Mouse (Mus musculus) embryonic facial prominence, embryonic 15.5 days (tissue): Measurements from ENCODE around the gene Tmc3. TPM values are rescaled to one million over a fixed set of nuclear protein-coding genes. Genes with fewer than 3 reads are reported as not detected.
A peak's percentile ranks its signal among the peaks of the same experiment; 100 is the strongest.

Source experiments
- ATAC-seq: fragments of 200-750 bp; cut with Nextera tagmentation; 2 replicates; pipeline ENCODE4 v1.8.0; 2017; ENCODE audit warnings: low read depth, moderate TSS enrichment; ENCODE audit not compliant: insufficient number of reproducible peaks, low FRiP score, low TSS enrichment
- H3K27ac ChIP-seq: fragments of 300-500 bp; sonication (generic); replicated peaks from 2 replicates; pipeline ENCODE4 v1.5.1; 2015; ENCODE audit warnings: mild to moderate bottlenecking, inconsistent platforms
- H3K27me3 ChIP-seq: fragments of 300-500 bp; sonication (generic); 2 replicates; pipeline ENCODE4 v1.6.1; 2015; ENCODE audit warnings: inconsistent platforms
- H3K36me3 ChIP-seq: fragments of 300-500 bp; sonication (generic); 2 replicates; pipeline ENCODE4 v1.6.1; 2015; ENCODE audit warnings: mild to moderate bottlenecking, inconsistent platforms
- H3K4me1 ChIP-seq: fragments of 300-500 bp; sonication (generic); 2 replicates; pipeline ENCODE4 v1.6.1; 2015; ENCODE audit warnings: inconsistent platforms
- H3K4me2 ChIP-seq: fragments of 300-500 bp; sonication (generic); replicated peaks from 2 replicates; pipeline ENCODE4 v1.6.1; 2015; ENCODE audit warnings: mild to moderate bottlenecking, inconsistent platforms
- H3K4me3 ChIP-seq: fragments of 300-500 bp; sonication (generic); replicated peaks from 2 replicates; pipeline ENCODE4 v1.5.1; 2015; ENCODE audit warnings: mild to moderate bottlenecking, inconsistent platforms
- H3K9ac ChIP-seq: fragments of 300-500 bp; sonication (generic); 2 replicates; pipeline ENCODE4 v1.6.1; 2015; ENCODE audit warnings: inconsistent platforms
- H3K9me3 ChIP-seq: fragments of 300-500 bp; sonication (generic); replicated peaks from 2 replicates; pipeline ENCODE4 v1.6.1; 2016; ENCODE audit warnings: inconsistent platforms
- WGBS: fragments of 180-500 bp; shearing (Covaris S2); methylation state at CpG from one replicate; pipeline ENCODE4 v1.1.7; 2015; 5-methylcytosine and 5-hydroxymethylcytosine counted together
- polyA plus RNA-seq: library from polyadenylated mRNA; unstranded; fragments of >200 nt; fragmentation: Nextera tagmentation; extraction: Ambion mirVana; gene quantifications from 2 replicates; pipeline ENCODE4 v1.2.1, GENCODE M21; 2015

The Tmc3 gene
- polyA plus RNA-seq, 1 experiment from 2014 or later, result 1.2 TPM

DNA sequence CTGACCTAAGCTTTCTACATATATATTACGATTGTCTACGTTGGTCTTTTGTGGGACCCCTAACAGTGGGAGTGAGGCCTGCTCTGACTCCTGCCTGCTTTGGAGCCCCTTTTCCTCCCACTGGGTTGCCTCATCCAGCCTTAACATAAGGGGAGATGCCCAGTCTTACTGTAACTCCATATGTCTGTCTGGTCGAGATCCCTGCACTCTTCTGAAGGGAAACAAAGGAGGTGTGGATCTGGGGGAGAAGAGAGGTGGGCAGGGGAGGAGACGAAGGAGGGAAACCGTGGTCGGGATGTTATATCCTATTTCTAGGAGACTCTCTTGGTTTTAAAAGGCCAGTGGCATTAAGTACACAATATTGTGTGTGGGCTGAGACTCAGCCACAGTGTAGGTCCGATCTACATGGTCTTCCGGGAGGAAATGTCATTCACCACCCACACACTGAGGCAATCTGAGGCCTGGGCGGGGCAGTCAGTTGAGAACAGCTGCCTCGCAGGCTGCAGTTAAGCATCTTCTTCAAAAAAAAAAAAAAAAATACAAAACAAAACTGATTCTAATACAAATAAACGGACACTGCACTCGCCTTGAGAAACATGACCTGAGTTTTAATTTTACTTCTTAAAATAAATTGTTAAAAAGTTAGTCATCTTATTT, 20.0 kb upstream of the Tmc3 start:
- no peak for ATAC-seq
- no peak overlapping the region for H3K4me2 ChIP-seq
- H3K27ac ChIP-seq, result no peak overlapping the region; the same call in 1 of the 2 replicates
- no peaks in the 10 kb centered on the region for H3K9me3 ChIP-seq
- no peaks in the 10 kb centered on the region for H3K36me3 ChIP-seq
- no peaks in the 10 kb centered on the region for H3K27me3 ChIP-seq
- no peak overlapping the region for H3K9ac ChIP-seq
- H3K4me3 ChIP-seq, result no peak overlapping the region
- 40% methylated on average over 12 of the region's 12 CpGs for WGBS
- peaks cover 21% of the 10 kb centered on the region; the same call in 1 of the 2 replicates for H3K4me1 ChIP-seq

DNA sequence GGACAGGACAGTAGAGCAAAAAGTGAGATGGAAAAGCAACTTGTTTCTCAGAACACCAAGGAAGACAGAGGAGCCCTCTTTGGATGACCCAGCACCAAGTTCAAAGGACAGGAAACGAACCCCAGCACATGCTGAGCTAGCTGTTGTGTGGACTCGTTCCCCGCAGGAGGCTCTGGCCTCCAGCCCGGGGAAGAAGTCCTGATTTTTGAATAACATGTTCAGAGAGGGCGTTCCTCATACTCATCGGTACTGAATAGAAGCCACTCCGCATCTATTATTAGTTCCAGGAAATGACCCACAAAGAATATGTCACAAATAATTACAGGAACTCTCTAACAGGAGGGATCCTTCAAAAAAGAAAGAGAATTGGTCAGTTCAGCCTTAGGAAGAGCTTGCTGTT, 18.8 kb upstream of the Tmc3 start:
- no peak for ATAC-seq
- Histone ChIP-seq H3K4me3 (no peak overlapping the region), H3K9ac (no peak overlapping the region), H3K9me3 (no peaks in the 10 kb centered on the region), H3K4me1 (peaks cover 21% of the 10 kb centered on the region; the same call in 1 of the 2 replicates), H3K4me2 (no peak overlapping the region), H3K27me3 (no peaks in the 10 kb centered on the region), H3K27ac (no peak overlapping the region), H3K36me3 (no peaks in the 10 kb centered on the region)
- 33% methylated on average over 7 of the region's 7 CpGs for WGBS

DNA sequence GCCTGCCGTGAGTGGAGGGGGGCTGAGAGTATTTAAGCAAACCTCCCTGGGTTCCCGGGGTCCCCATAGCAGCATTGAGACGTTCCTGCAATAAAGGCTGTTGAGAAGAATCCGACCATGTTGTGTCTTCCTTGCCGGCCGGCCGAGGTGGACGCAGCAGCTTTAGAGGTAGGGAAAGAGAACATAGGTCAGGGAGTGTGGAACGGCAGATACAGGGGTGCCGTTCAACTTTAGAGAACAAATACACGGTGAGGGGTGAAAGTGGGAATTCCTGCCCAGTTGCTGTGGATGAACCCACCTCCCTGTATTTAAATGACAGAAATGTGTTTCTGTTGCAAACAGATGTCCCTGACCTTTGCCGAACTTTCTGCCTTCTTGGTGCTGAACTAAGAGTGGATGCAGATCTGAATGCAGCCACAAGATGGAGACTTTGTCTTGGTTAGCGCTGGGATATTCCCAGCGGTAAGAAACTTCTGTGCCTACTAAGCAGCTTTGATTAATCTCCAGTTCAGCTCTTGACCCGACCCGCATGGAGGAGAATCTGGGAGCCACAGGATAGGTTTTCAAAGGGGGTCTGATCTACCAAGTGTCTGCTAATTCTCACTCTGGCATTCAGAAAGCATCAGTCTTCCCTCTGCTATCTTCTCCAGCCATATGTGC, 16.8 kb upstream of the Tmc3 start:
- Histone ChIP-seq H3K36me3 (no peaks in the 10 kb centered on the region), H3K4me1 (peaks cover 21% of the 10 kb centered on the region; the same call in 1 of the 2 replicates), H3K4me2 (no peak overlapping the region), H3K4me3 (no peak overlapping the region), H3K9me3 (no peaks in the 10 kb centered on the region), H3K27ac (no peak overlapping the region), H3K9ac (no peak overlapping the region), H3K27me3 (no peaks in the 10 kb centered on the region)
- WGBS, result 44% methylated on average over 16 of the region's 16 CpGs
- ATAC-seq, result peak; percentile 34; the same call in 1 of the 2 replicates

DNA sequence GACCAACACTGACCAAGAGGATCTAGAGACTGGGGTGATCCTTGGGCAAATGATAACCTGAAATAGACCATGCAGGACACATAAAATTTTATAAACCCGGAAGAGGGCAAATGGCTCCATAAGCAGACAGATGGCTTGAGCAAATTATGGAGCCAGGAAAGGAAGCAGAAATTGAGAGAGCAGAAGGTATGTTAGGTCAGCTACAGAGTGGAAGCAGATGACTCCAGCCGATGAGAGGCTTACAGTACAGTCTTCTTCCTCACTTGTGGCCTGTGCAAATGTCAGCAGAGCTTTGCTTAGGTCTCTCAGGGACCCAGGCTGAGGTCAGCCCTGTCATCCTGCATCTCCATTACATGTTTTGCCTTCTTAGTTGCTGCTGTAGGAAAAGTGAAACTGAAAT, 15.9 kb upstream of the Tmc3 start:
- Histone ChIP-seq H3K27me3 (no peaks in the 10 kb centered on the region), H3K9me3 (no peaks in the 10 kb centered on the region), H3K36me3 (no peaks in the 10 kb centered on the region), H3K4me3 (no peak overlapping the region), H3K27ac (no peak overlapping the region), H3K4me1 (peaks cover 21% of the 10 kb centered on the region; the same call in 1 of the 2 replicates), H3K4me2 (no peak overlapping the region), H3K9ac (no peak overlapping the region)
- WGBS, result 73% methylated on average over 2 of the region's 2 CpGs
- ATAC-seq, result no peak

DNA sequence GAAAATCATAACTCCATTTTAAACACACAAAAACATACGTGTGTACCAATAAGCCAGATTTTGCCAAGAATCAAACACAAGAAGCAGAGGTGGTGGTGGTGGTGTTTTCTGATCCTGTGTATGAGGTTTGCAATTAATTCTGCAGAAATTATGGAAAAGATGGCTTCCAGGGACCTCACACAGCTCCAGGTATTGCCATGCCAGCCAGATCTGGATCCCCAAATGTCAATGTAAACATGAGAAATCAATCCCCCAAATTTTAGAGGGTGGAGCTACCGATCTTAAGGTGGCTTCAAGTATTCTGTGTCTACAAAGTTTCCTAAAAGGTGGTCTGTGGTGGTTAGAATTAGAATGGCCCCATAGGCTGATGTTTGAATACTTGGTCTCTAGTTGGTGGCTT, 15.3 kb upstream of the Tmc3 start:
- Histone ChIP-seq H3K4me1 (peaks cover 17% of the 10 kb centered on the region; the same call in 1 of the 2 replicates), H3K27ac (no peak overlapping the region), H3K4me3 (no peak overlapping the region), H3K4me2 (no peak overlapping the region), H3K9me3 (no peaks in the 10 kb centered on the region), H3K36me3 (no peaks in the 10 kb centered on the region), H3K27me3 (no peaks in the 10 kb centered on the region), H3K9ac (no peak overlapping the region)
- 82% methylated on average over 2 of the region's 2 CpGs for WGBS
- no peak for ATAC-seq

DNA sequence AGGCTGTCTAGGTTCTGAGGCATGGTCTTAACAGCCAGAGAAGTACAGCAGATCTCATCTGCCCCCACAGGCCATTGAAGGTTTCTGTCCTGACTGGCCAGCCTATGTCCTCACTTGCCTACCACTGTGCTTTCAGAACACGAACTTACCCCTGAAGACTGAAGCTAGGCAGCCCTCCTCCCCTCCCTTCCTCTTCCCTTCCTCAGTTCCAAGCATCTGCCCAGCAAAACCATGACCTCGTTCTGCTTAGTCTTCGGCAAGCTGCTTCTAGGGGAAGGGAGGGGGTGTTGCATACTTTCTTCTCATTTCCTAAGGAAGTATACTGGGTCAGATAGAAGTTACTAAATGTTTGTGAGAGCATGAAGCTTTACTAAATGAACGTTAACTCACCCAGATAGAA, 13.7 kb upstream of the Tmc3 start:
- H3K36me3 ChIP-seq, result no peaks in the 10 kb centered on the region
- H3K27me3 ChIP-seq, result no peaks in the 10 kb centered on the region
- 49% methylated on average over 4 of the region's 4 CpGs for WGBS
- no peak overlapping the region for H3K4me2 ChIP-seq
- no peak overlapping the region for H3K27ac ChIP-seq
- peaks cover 5% of the 10 kb centered on the region; the same call in 1 of the 2 replicates for H3K4me1 ChIP-seq
- H3K4me3 ChIP-seq, result no peak overlapping the region
- no peaks in the 10 kb centered on the region for H3K9me3 ChIP-seq
- H3K9ac ChIP-seq, result no peak overlapping the region
- no peak for ATAC-seq

DNA sequence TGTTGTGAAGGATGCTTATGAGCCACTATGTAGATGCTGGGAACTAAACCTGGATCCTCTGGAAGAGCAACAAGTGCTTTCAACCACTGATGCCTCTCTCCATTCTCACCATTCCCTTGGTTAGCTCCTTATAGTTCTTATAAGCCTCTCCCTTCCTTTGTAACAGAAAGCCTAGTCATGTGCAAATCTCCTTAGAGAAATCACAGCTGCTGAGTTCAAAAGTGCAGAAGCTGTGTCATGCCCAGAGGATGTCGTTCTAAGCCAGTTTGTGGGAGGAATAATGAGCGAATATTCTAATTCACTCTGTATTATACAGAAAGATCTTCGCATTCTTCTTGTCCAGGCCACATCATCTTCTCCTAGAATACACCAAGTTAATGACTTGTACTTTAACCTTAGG, 12.8 kb upstream of the Tmc3 start:
- Histone ChIP-seq H3K4me1 (peaks cover 5% of the 10 kb centered on the region; the same call in 1 of the 2 replicates), H3K4me2 (no peak overlapping the region), H3K36me3 (no peaks in the 10 kb centered on the region), H3K4me3 (no peak overlapping the region), H3K9me3 (no peaks in the 10 kb centered on the region), H3K27ac (no peak overlapping the region), H3K9ac (no peak overlapping the region), H3K27me3 (no peaks in the 10 kb centered on the region)
- no peak for ATAC-seq
- WGBS, result 60% methylated on average over 3 of the region's 3 CpGs

DNA sequence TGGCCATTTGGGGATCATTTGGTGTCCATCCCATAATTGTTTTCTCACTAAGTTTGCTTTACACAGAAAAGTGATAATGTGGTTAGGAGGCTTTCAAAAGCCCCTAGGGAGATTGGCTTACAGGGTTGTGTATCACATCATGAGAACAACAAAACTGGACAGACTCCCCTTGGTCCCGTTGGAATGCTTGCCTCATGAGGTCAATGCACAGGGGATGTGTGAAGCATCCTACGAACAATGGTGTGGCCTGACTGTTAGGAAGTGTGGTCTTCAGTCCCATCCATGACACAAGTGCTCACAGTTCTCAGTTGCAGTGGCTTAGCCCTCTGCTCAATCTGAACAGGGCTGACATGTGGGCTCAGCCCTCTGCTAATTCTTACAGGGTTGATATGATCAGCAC, 12.3 kb upstream of the Tmc3 start:
- H3K4me1 ChIP-seq, result peaks cover 5% of the 10 kb centered on the region; the same call in 1 of the 2 replicates
- ATAC-seq, result no peak
- no peak overlapping the region for H3K27ac ChIP-seq
- no peaks in the 10 kb centered on the region for H3K36me3 ChIP-seq
- no peaks in the 10 kb centered on the region for H3K9me3 ChIP-seq
- no peak overlapping the region for H3K9ac ChIP-seq
- H3K27me3 ChIP-seq, result no peaks in the 10 kb centered on the region
- no peak overlapping the region for H3K4me3 ChIP-seq
- no peak overlapping the region for H3K4me2 ChIP-seq
- WGBS, result 68% methylated on average over 2 of the region's 2 CpGs

DNA sequence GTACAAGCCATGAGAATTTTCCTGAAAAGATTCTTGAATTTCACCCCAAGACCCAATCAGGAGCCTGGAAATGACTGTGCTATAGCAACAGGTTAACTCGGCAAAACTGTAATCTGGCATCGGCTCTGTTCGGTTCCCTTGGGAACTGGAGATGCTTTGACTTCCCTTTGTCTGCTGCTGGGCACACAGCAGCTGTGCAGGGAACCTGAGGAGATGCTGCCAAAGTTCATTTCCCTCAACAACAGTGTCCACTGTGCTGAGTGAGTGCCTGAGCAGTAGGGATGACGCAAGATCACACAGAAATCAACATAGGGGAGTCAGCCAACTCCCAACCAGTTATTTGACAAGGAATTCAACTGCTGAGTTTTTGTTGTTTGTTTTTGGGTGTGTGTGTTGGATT, 3.8 kb upstream of the Tmc3 start:
- WGBS, result 39% methylated on average over 4 of the region's 4 CpGs
- Histone ChIP-seq H3K36me3 (no peaks in the 10 kb centered on the region), H3K9me3 (no peaks in the 10 kb centered on the region), H3K4me1 (peaks cover 10% of the 10 kb centered on the region), H3K4me2 (no peak overlapping the region), H3K9ac (no peak overlapping the region), H3K4me3 (no peak overlapping the region), H3K27ac (no peak overlapping the region), H3K27me3 (no peaks in the 10 kb centered on the region)
- ATAC-seq, result no peak

DNA sequence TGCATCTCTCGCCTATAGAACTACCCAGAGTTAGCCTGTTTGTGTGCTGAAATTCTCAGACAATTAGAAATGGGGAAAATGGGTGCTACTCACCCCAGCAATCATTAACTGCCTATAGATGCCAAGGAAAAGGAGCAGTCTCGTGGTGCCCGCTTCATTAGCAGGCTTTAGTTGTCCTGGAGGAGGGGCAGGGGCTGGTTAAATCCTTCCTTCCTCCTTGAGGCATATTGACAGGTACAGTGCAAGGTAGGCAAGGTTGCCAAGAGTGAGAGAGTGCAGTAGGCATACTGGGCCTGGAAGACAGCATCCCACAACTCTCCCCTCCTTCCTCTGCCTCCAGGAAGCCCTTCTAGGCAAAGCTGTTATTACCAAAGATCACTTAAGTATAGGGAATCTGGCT, 9.3 kb downstream of the Tmc3 start:
- WGBS, result 79% methylated on average over 3 of the region's 3 CpGs
- Histone ChIP-seq H3K9ac (no peak overlapping the region), H3K4me1 (no peaks in the 10 kb centered on the region), H3K4me2 (no peak overlapping the region), H3K36me3 (no peaks in the 10 kb centered on the region), H3K27me3 (no peaks in the 10 kb centered on the region), H3K4me3 (no peak overlapping the region), H3K27ac (no peak overlapping the region), H3K9me3 (no peaks in the 10 kb centered on the region)
- ATAC-seq, result no peak

DNA sequence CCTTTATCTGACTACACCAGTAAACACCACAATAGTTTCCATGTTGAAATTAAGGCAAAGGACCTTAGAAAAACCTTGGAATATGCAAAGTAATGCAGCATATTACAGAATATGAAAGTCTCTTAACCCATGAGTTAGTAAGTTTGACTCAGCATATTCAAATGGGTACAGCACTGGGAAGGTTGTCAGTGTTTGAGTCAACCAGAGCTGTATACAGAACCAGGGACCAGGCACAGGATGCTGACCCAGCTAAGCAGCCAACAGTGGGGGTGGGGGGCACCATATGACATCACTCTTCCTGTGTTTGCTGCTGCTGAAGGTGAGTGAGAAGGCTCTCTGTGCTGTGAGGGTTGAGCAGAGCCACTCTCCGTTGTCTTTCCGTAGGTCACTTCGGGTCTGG, 12.3 kb downstream of the Tmc3 start:
- Histone ChIP-seq H3K27ac (no peak overlapping the region), H3K4me3 (no peak overlapping the region), H3K9ac (no peak overlapping the region), H3K4me1 (no peaks in the 10 kb centered on the region), H3K36me3 (no peaks in the 10 kb centered on the region), H3K9me3 (no peaks in the 10 kb centered on the region), H3K27me3 (no peaks in the 10 kb centered on the region), H3K4me2 (no peak overlapping the region)
- 92% methylated on average over 3 of the region's 3 CpGs for WGBS
- ATAC-seq, result no peak
